Mouse (Mus musculus) olfactory bulb, adult 2 months (tissue): Measurements from ENCODE around the gene Nbeal2.

Experiments used
- CTCF ChIP-seq: fragments of 200-500 bp; IDR thresholded peaks from 2 replicates; pipeline ENCODE4 v1.5.1; 2012; ENCODE audit warnings: low read depth, mild to moderate bottlenecking, low read length, moderate library complexity; ENCODE audit not compliant: insufficient read depth
- POLR2A ChIP-seq: fragments of 200-500 bp; IDR thresholded peaks from 2 replicates; pipeline ENCODE4 v1.6.1; 2012; ENCODE audit warnings: mild to moderate bottlenecking, low read depth, low read length, moderate library complexity; ENCODE audit not compliant: insufficient read depth

DNA sequence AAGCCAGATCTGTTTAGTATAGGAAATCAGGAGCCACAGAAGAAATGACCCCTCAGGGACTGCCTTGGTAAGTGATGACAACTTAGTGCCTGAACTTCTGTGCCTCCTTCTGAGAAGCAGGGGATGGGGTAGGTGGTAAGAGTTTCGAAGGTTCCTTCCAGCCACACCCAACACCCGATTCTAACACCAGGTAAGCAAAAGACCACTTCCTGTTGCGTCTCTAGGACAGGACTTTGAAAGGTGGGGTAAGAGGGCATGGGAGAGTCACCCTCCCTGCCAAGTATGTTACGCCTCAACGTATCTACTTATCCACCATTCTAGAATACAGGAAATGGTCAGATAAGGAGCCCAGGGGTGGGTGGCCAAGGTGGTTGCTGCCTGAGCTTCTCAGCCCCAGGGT is 13.0 kb downstream of the Nbeal2 start:
- TF ChIP-seq CTCF (no peak), POLR2A (no peak)
